Mouse (Mus musculus) ES-Bruce4 (cell line): Measurements from ENCODE around the gene Unc119. TPM values are rescaled to one million over a fixed set of nuclear protein-coding genes. Genes with fewer than 3 reads are reported as not detected.
A peak's percentile ranks its signal among the peaks of the same experiment; 100 is the strongest.

ENCODE experiments used
- H3K27ac ChIP-seq: 2 replicates; pipeline ENCODE4 v1.5.1; 2012; ENCODE audit warnings: low read length, inconsistent platforms; ENCODE audit not compliant: insufficient read depth
- H3K27me3 ChIP-seq: 2 replicates; pipeline ENCODE4 v1.6.1; 2012; ENCODE audit warnings: mild to moderate bottlenecking, low read length, inconsistent platforms; ENCODE audit not compliant: control insufficient read depth, poor library complexity, insufficient read depth, severe bottlenecking
- H3K36me3 ChIP-seq: 2 replicates; pipeline ENCODE4 v1.6.1; 2012; ENCODE audit warnings: inconsistent platforms, mild to moderate bottlenecking, low read length, moderate library complexity; ENCODE audit not compliant: control insufficient read depth, poor library complexity, insufficient read depth, severe bottlenecking
- H3K4me1 ChIP-seq: one replicate; pipeline ENCODE4 v1.8.1; 2011; ENCODE audit warnings: low read length; ENCODE audit not compliant: control insufficient read depth, insufficient read depth
- H3K4me3 ChIP-seq: 2 replicates; pipeline ENCODE4 v1.5.1; 2011; ENCODE audit warnings: low read depth, mild to moderate bottlenecking, low read length
- H3K9ac ChIP-seq: 2 replicates; pipeline ENCODE4 v1.6.1; 2012; ENCODE audit warnings: low read depth, mild to moderate bottlenecking, inconsistent platforms; ENCODE audit not compliant: poor library complexity, severe bottlenecking
- H3K9me3 ChIP-seq: replicated peaks from 2 replicates; pipeline ENCODE4 v1.6.1; 2012; ENCODE audit warnings: mild to moderate bottlenecking, low read length, inconsistent platforms; ENCODE audit not compliant: control insufficient read depth, poor library complexity, insufficient read depth, severe bottlenecking
- CTCF ChIP-seq: IDR thresholded peaks from one replicate; pipeline ENCODE4 v1.8.1; 2011; ENCODE audit warnings: low read depth, low read length
- EP300 ChIP-seq: IDR thresholded peaks from 2 replicates; pipeline ENCODE4 v1.6.1; 2011; ENCODE audit warnings: low read depth, low read length; ENCODE audit not compliant: insufficient read depth
- POLR2A ChIP-seq: IDR thresholded peaks from one replicate; pipeline ENCODE4 v1.8.1; 2011; ENCODE audit warnings: low read length; ENCODE audit not compliant: insufficient read depth
- polyA plus RNA-seq: library from polyadenylated mRNA; stranded (reverse); fragments of >200 nt; gene quantifications from 2 replicates; pipeline ENCODE4 v1.2.4, GENCODE M21; 2011; ENCODE audit warnings: low read depth; ENCODE audit not compliant: missing spikeins, insufficient read depth, insufficient read length

The Unc119 gene
- polyA plus RNA-seq, 1 experiment: 28.7 TPM

DNA sequence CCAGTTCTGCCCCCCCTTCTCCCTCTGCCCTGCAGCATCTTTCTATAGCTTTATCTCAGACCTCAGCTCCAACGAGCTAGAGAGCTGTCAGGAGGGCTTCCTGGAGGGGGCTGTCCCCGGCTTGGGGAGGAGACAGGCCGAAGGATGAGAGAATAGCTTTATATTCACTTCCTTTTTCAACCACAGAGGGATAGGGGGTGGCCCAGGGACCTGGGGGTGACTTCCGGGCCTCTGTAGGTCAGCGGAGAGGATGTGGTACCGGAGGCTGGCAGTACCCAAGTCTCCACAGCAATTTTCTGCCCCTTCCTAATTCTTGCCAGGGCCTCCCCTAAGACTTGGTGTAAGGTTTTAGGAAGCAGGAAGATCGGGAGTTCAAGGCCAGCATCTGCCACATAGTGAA, 2.5 kb downstream of the Unc119 start:
- Histone ChIP-seq H3K36me3 (peaks cover 2% of the 10 kb centered on the region; the same call in 1 of the 2 replicates), H3K9me3 (no peaks in the 10 kb centered on the region), H3K9ac (no peak overlapping the region), H3K27me3 (no peaks in the 10 kb centered on the region), H3K27ac (no peak overlapping the region), H3K4me3 (no peak overlapping the region), H3K4me1 (peaks cover 2% of the 10 kb centered on the region)
- TF ChIP-seq POLR2A: no peak
- no peak for TF ChIP-seq CTCF
- no peak for TF ChIP-seq EP300

DNA sequence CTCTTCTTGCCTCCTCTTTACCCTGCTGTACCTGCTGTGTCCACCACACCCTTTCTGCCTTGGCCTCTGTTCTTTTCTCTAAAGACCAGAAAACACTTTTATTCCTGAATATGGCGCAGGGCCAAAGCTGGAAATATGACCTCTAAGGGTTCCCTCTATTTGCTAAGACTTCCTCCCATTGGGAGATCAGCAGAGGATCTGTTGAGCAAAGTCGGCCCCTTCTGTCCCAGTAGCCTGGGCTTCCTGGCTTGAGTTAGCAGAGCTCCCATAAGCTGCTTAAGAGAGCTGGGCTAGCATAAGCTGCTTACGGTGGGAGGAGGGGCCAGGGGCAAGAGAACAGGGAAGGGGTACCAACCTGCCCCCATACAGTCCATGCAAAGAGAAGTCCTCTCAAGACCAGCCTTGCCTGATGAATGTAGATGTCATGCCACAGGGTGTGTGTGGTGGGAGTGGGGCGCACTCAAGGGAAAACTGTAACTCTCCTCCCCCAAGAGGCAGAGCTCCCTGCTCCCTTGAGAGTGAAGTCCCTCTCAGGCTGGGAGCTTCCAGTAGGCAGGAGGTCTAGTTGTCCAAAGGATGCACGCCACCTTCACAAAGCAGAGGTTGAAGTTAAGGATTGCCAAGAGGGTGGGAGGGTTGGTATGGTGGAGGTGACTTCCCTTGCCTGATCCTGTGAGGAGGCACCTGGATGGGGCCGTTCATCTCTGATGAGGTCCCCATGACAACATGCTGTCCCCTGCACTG, 3.2 kb downstream of the Unc119 start:
- Histone ChIP-seq H3K36me3 (no peaks in the 10 kb centered on the region; the same call in 1 of the 2 replicates), H3K4me1 (peaks cover 2% of the 10 kb centered on the region)

DNA sequence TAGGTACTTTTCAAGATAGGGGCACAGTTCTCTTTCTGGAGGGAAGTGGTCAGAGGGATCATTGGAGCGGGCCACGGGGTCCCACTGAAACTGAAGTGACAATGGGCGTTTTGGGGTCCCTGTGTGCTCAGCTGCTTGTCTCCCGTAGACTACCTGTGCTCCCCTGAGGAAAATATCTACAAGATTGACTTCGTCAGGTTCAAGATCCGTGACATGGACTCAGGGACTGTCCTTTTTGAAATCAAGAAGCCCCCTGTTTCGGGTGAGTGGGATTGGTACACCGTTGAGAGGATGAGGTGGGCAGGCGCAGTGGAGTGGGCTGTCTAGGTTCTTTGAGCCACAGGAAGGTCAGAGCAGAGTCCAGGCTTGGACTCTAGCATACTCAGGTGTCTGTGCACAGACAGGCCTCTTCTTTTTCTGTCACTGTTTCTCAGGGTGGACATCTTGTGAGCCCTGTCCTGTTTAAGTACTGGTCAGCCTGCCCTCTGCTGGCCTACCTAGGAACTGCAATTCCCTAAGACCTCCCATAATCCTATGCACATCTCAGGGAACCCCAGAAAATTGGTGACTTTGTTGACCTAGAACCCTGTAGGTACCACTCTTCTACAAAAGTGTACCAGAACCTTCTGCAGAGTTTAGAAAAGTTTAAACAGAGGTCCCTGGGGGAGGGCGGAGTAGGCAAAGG, 3.9 kb downstream of the Unc119 start:
- no peak overlapping the region for H3K27ac ChIP-seq
- peaks cover 2% of the 10 kb centered on the region for H3K4me1 ChIP-seq
- H3K36me3 ChIP-seq: no peaks in the 10 kb centered on the region; the same call in 1 of the 2 replicates
- no peaks in the 10 kb centered on the region for H3K9me3 ChIP-seq
- H3K4me3 ChIP-seq: peak overlapping the region; percentile 10; the same call in 1 of the 2 replicates
- TF ChIP-seq CTCF (peak; percentile 73), EP300 (no peak)
- no peaks in the 10 kb centered on the region for H3K27me3 ChIP-seq
- peak overlapping the region; percentile 52 for H3K9ac ChIP-seq

More for the DNA sequence above, 3.2 kb downstream of the Unc119 start:
- no peak for TF ChIP-seq POLR2A
- H3K9ac ChIP-seq: no peak overlapping the region
- H3K9me3 ChIP-seq: no peaks in the 10 kb centered on the region
- H3K27ac ChIP-seq: no peak overlapping the region
- H3K4me3 ChIP-seq: no peak overlapping the region
- no peaks in the 10 kb centered on the region for H3K27me3 ChIP-seq

DNA sequence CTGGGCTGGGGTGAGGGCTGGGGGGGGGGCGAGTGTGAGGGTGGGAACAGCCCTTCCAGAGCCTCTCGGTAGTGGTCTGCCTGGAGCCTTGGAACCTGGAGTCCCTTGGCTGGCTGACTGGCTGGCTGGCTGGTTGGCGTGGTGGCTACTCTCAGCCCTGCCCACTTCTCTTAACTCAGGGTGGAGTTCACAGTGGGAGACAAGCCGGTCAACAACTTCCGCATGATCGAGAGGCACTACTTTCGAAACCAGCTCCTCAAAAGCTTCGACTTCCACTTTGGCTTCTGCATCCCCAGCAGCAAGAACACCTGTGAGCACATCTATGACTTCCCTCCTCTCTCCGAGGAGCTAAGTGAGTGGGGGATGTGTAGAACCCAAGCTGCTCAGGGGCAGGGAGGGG, 4.6 kb downstream of the Unc119 start:
- Histone ChIP-seq H3K9ac (peak overlapping the region; percentile 52), H3K27me3 (no peaks in the 10 kb centered on the region), H3K9me3 (no peaks in the 10 kb centered on the region), H3K36me3 (no peaks in the 10 kb centered on the region; the same call in 1 of the 2 replicates), H3K27ac (no peak overlapping the region), H3K4me3 (peak overlapping the region; percentile 10; the same call in 1 of the 2 replicates), H3K4me1 (peaks cover 2% of the 10 kb centered on the region)
- TF ChIP-seq EP300 (no peak), POLR2A (no peak), CTCF (no peak)

DNA sequence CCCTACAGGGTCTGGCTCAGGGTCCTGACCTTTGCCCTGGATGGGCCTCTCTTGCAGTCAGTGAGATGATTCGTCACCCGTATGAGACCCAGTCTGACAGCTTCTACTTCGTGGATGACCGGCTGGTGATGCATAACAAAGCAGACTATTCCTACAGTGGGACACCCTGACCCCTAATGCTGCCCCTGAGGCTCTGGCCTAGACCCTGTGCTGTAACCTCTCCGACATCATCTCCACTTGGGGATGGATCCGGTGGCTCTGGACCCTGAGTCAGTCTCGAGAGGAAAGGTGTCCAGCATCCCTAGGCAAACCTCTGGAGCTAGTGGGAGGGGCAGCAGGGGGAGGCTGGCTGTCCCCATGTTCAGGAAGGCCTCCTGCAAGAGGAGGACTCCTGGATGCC, 5.2 kb downstream of the Unc119 start:
- no peak for TF ChIP-seq EP300
- TF ChIP-seq POLR2A: no peak
- TF ChIP-seq CTCF: no peak
- Histone ChIP-seq H3K4me1 (peaks cover 4% of the 10 kb centered on the region), H3K9ac (no peak overlapping the region), H3K4me3 (no peak overlapping the region), H3K27ac (no peak overlapping the region), H3K36me3 (no peaks in the 10 kb centered on the region; the same call in 1 of the 2 replicates), H3K9me3 (no peaks in the 10 kb centered on the region), H3K27me3 (no peaks in the 10 kb centered on the region)
